Mouse (Mus musculus): ENCODE measurements around the gene Mrps6. TPM values are rescaled to one million over a fixed set of nuclear protein-coding genes. Genes with fewer than 3 reads are reported as not detected.

The Mrps6 gene
- polyA plus RNA-seq, 1 experiment from 2014 or later, result 201 TPM

GRCm38 (mm10) chr16:92039966-92040365 lies 18.1 kb upstream of the Mrps6 start:
- Histone ChIP-seq H3K36me3 (no peaks in the 10 kb centered on the region), H3K4me3 (no peak overlapping the region), H3K27ac (no peak overlapping the region), H3K9ac (no peak overlapping the region), H3K4me1 (replicated peaks) (no peaks in the 10 kb centered on the region), H3K9me3 (peaks cover 3% of the 10 kb centered on the region), H3K4me2 (no peak overlapping the region), H3K27me3 (no peaks in the 10 kb centered on the region)
- WGBS, result 94% methylated on average over 11 of the region's 11 CpGs
- ATAC-seq (ENCODE audit: low FRiP score), result no peak

DNA sequence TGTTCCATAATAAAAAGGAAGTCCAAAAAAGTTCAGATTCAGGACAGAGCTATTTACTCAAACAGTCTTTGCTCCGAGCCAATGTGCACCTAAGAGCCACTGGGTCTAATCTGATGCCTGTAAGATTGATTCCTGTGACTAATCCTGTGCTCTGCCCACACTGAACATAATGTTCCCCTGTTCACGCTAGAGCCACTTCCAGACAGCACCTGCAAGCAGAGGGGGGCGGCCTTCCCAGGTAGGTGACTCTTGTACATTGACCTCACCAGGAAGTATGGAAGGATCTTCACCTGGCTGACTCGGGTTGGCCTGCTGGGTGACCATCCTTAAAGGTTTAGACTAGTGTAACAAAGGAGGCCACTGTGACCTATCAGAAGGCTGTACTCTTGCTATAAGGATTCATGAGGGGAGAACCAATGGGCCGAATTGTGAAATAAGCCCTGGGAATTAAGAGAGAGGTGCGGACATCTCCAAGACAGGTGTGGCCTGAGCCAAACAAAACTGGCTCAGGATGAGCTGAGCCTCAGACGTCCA lies 6.2 kb upstream of the Mrps6 start:
- 84% methylated on average over 7 of the region's 7 CpGs for WGBS

GRCm38 (mm10) chr16:92052569-92052968 lies 5.5 kb upstream of the Mrps6 start:
- H3K4me3 ChIP-seq, result no peak overlapping the region
- H3K27me3 ChIP-seq, result 0 out of 2 replicates have a peak, but pooled peaks cover 3% of the 10 kb centered on the region
- peaks cover 17% of the 10 kb centered on the region for H3K4me1 ChIP-seq (replicated peaks)
- 81% methylated on average over 10 of the region's 10 CpGs for WGBS
- H3K9ac ChIP-seq, result no peak overlapping the region
- H3K36me3 ChIP-seq, result no peaks in the 10 kb centered on the region
- ATAC-seq (ENCODE audit: low FRiP score), result no peak
- H3K9me3 ChIP-seq, result 0 out of 2 replicates have a peak, but pooled peaks cover 3% of the 10 kb centered on the region
- no peak overlapping the region for H3K4me2 ChIP-seq
- no peak overlapping the region for H3K27ac ChIP-seq

More for the DNA sequence above, 6.2 kb upstream of the Mrps6 start:
- H3K4me3 ChIP-seq, result no peak overlapping the region
- no peak overlapping the region for H3K9ac ChIP-seq
- no peaks in the 10 kb centered on the region for H3K36me3 ChIP-seq
- no peak overlapping the region for H3K27ac ChIP-seq
- H3K4me1 ChIP-seq (replicated peaks), result peaks cover 10% of the 10 kb centered on the region
- no peak overlapping the region for H3K4me2 ChIP-seq
- no peak for ATAC-seq (ENCODE audit: low FRiP score)
- H3K27me3 ChIP-seq, result 0 out of 2 replicates have a peak, but pooled peaks cover 3% of the 10 kb centered on the region
- H3K9me3 ChIP-seq, result 0 out of 2 replicates have a peak, but pooled peaks cover 3% of the 10 kb centered on the region

- no peak for ATAC-seq (ENCODE audit: low FRiP score)
- no peak overlapping the region for H3K4me3 ChIP-seq
- H3K9ac ChIP-seq, result no peak overlapping the region
- H3K4me2 ChIP-seq, result peak overlapping the region; percentile 85; the same call in 1 of the 2 replicates
- peaks cover 11% of the 10 kb centered on the region for H3K36me3 ChIP-seq
- H3K27me3 ChIP-seq, result 0 out of 2 replicates have a peak, but pooled peaks cover 3% of the 10 kb centered on the region
- WGBS, result 77% methylated on average over 2 of the region's 2 CpGs
- 0 out of 2 replicates have a peak, but pooled peaks cover 3% of the 10 kb centered on the region for H3K9me3 ChIP-seq
- peaks cover 31% of the 10 kb centered on the region for H3K4me1 ChIP-seq (replicated peaks)
- no peak overlapping the region for H3K27ac ChIP-seq
These were observed 1.4 kb upstream of the Mrps6 start for GRCm38 (mm10) chr16:92056711-92057110.

DNA sequence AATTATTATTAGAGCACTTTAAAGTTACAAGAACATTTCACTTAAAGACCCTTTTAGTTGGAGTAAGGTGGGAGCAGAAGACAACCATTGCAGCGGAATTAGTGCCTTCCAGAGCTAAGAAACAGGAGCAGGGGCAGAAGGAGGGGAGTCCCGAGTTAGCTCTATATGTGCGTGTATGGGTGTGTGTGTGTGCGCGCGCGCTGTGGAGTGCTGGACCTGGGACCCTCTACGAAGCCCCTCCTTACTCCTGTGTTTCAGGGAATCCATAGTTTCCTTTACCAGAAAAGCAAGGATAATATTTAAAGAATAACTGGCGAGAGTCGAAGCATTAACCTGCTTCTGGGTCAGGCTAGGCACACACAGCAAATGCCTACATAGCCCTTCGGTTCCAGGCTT lies 616 bp upstream of the Mrps6 start:
- ATAC-seq (ENCODE audit: low FRiP score), result peak; percentile 77
- Histone ChIP-seq H3K9me3 (0 out of 2 replicates have a peak, but pooled peaks cover 3% of the 10 kb centered on the region), H3K27ac (peak overlapping the region; percentile 90), H3K4me2 (peak overlapping the region; percentile 85), H3K27me3 (no peaks in the 10 kb centered on the region), H3K4me1 (replicated peaks) (peaks cover 31% of the 10 kb centered on the region), H3K4me3 (peak overlapping the region; percentile 87), H3K9ac (peak overlapping the region; percentile 89), H3K36me3 (peaks cover 15% of the 10 kb centered on the region)
- WGBS, result 9% methylated on average over 11 of the region's 11 CpGs

- Histone ChIP-seq H3K27me3 (no peaks in the 10 kb centered on the region), H3K4me1 (replicated peaks) (peaks cover 35% of the 10 kb centered on the region), H3K4me3 (peak overlapping the region; percentile 87), H3K9ac (peak overlapping the region; percentile 89), H3K27ac (peak overlapping the region; percentile 90), H3K36me3 (peaks cover 28% of the 10 kb centered on the region), H3K4me2 (peak overlapping the region; percentile 85), H3K9me3 (0 out of 2 replicates have a peak, but pooled peaks cover 3% of the 10 kb centered on the region)
- 2% methylated on average over 57 of the region's 63 CpGs for WGBS
- ATAC-seq (ENCODE audit: low FRiP score), result peak; percentile 15; the same call in 1 of the 2 replicates
These were observed 862 bp downstream of the Mrps6 start for GRCm38 (mm10) chr16:92058644-92059620.

GRCm38 (mm10) chr16:92060213-92060612 lies 2.1 kb downstream of the Mrps6 start:
- peaks cover 35% of the 10 kb centered on the region for H3K4me1 ChIP-seq (replicated peaks)
- no peaks in the 10 kb centered on the region for H3K27me3 ChIP-seq
- no peaks in the 10 kb centered on the region for H3K9me3 ChIP-seq
- WGBS, result 61% methylated on average over 3 of the region's 3 CpGs
- peak overlapping the region; percentile 85 for H3K4me2 ChIP-seq
- no peak overlapping the region for H3K27ac ChIP-seq
- ATAC-seq (ENCODE audit: low FRiP score), result no peak
- H3K9ac ChIP-seq, result peak overlapping the region; percentile 66
- peak overlapping the region; percentile 87 for H3K4me3 ChIP-seq
- peaks cover 36% of the 10 kb centered on the region for H3K36me3 ChIP-seq

GRCm38 (mm10) chr16:92061586-92061985 lies 3.5 kb downstream of the Mrps6 start:
- Histone ChIP-seq H3K9me3 (no peaks in the 10 kb centered on the region), H3K4me1 (replicated peaks) (peaks cover 35% of the 10 kb centered on the region), H3K27ac (no peak overlapping the region), H3K9ac (no peak overlapping the region), H3K27me3 (no peaks in the 10 kb centered on the region), H3K4me3 (no peak overlapping the region), H3K36me3 (peaks cover 44% of the 10 kb centered on the region), H3K4me2 (peak overlapping the region; percentile 85; the same call in 1 of the 2 replicates)
- no peak for ATAC-seq (ENCODE audit: low FRiP score)
- WGBS, result 97% methylated on average over 7 of the region's 7 CpGs

- H3K9ac ChIP-seq, result no peak overlapping the region
- no peak overlapping the region for H3K4me2 ChIP-seq
- H3K36me3 ChIP-seq, result peaks cover 53% of the 10 kb centered on the region
- peaks cover 27% of the 10 kb centered on the region for H3K4me1 ChIP-seq (replicated peaks)
- no peaks in the 10 kb centered on the region for H3K27me3 ChIP-seq
- no peak for ATAC-seq (ENCODE audit: low FRiP score)
- WGBS, result 95% methylated on average over 1 of the region's 1 CpGs
- no peaks in the 10 kb centered on the region for H3K9me3 ChIP-seq
- H3K27ac ChIP-seq, result no peak overlapping the region
- H3K4me3 ChIP-seq, result no peak overlapping the region
These were observed 4.8 kb downstream of the Mrps6 start for GRCm38 (mm10) chr16:92062832-92063231.

DNA sequence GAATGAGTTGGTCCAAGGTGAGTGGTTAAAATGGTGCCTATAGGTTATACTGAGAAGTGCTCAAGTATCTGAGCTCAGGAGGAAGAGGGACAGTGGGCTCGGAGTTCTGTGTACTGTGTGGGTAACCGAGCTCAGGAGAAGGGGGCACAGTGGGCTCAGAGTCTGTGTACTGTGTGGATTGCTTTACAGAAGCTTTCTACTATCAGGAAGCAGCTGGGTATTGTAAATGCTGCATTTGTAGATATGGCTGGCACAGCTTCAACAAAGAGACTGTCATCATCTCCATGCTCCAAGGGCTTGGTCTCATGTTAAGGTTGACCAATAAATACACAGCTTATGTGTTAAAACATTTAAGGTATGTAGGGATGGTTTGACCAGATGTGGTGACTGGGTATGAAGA lies 6.7 kb downstream of the Mrps6 start:
- Histone ChIP-seq H3K9ac (no peak overlapping the region), H3K4me3 (no peak overlapping the region), H3K27ac (no peak overlapping the region), H3K27me3 (no peaks in the 10 kb centered on the region), H3K36me3 (peaks cover 65% of the 10 kb centered on the region), H3K9me3 (no peaks in the 10 kb centered on the region), H3K4me2 (no peak overlapping the region), H3K4me1 (replicated peaks) (peaks cover 19% of the 10 kb centered on the region)
- WGBS, result 92% methylated on average over 2 of the region's 2 CpGs
- no peak for ATAC-seq (ENCODE audit: low FRiP score)

DNA sequence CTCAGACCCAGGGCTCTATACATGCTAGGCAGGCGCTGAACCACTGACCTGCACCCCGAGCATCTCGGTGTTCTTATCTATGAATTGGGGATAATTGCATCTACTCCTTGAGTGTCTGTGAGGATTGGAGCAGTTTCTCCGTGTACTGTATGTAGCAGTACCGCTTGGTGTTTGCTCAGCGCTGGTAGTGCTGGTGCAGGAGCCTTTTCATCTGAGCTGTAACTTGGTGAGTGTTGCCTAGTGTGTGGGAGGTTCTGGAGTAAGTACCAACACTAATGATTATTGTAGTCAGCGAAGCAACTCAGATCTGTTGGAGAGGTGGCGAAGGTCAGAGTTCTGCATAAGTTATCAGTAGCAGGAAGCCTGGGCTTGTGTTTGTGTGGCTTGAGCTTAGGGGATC lies 12.3 kb downstream of the Mrps6 start:
- no peaks in the 10 kb centered on the region for H3K9me3 ChIP-seq
- peaks cover 52% of the 10 kb centered on the region for H3K36me3 ChIP-seq
- H3K4me3 ChIP-seq, result no peak overlapping the region
- no peak overlapping the region for H3K27ac ChIP-seq
- no peak for ATAC-seq (ENCODE audit: low FRiP score)
- H3K27me3 ChIP-seq, result no peaks in the 10 kb centered on the region
- no peak overlapping the region for H3K4me2 ChIP-seq
- WGBS, result 93% methylated on average over 8 of the region's 8 CpGs
- H3K9ac ChIP-seq, result no peak overlapping the region
- H3K4me1 ChIP-seq (replicated peaks), result no peaks in the 10 kb centered on the region

DNA sequence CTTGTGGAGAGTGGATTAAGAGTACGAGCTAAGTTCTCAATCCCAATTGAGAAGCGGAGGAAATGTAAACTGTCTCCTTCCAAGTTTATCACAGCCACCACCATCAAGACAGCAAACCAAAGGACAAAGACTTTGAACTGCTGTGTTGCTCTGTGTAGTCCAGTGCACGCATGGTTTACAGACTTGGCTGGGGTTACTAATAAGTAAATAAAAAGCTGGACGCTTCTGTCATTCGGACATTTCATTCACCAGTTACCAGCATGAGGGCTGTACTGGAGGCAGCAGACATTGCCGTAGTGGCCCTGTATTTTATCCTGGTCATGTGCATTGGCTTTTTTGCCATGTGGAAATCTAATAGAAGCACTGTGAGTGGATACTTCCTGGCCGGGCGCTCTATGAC lies 18.7 kb downstream of the Mrps6 start:
- 92% methylated on average over 8 of the region's 8 CpGs for WGBS
- no peak for ATAC-seq (ENCODE audit: low FRiP score)
- Histone ChIP-seq H3K9me3 (no peaks in the 10 kb centered on the region), H3K4me1 (replicated peaks) (peaks cover 8% of the 10 kb centered on the region), H3K4me3 (no peak overlapping the region), H3K27me3 (no peaks in the 10 kb centered on the region), H3K36me3 (peaks cover 49% of the 10 kb centered on the region), H3K27ac (no peak overlapping the region), H3K9ac (no peak overlapping the region), H3K4me2 (no peak overlapping the region)

Data from hindbrain, embryonic 13.5 days (tissue).